Mouse (Mus musculus): Measurements from ENCODE around the gene Pecam1.

DNA sequence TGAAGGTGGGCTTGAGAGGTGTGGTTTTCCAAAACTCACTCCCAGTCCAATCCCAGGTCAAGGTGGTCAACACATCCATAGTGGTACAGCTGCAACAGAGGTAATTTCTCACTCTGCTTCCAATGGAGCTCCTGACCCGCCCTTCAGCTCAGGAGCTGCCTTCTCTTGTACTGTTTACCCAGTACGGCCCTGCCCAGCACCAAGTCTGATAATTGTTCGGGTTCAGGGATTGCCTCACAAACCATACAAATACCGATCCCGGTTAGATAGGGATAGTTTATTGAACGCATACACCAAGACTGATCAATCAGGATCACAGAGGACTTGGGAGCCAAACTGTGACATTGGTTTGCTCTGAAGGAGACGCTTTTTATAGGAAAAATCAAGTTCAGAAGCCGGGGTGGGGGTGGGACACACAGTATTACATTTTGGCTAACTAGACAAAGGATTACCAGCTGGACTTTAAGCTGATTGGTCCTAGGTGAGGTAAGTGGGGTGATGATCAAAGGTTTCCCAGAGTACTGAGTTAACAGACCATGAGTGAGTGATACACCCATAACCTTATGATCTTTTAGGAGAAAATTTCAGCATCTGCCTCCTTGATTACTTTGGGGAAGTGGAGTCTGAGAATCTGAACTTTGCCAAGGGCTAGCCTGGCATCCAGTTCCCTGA, 107.3 kb downstream of the Pecam1 start:
- TF ChIP-seq MEF2A (IDR thresholded peaks at IDR 0.05; ENCODE audit: borderline replicate concordance, low read depth, low read length) (no peak), POLR2A (IDR thresholded peaks at IDR 0.05; ENCODE audit: low read depth, low read length) (no peak), UBTF (IDR thresholded peaks at IDR 0.05; ENCODE audit: low read depth, low read length) (no peak), CHD2 (IDR thresholded peaks at IDR 0.05; ENCODE audit: low read length) (no peak), CTCF (conservative IDR thresholded peaks at IDR 0.05 in 1 of 2, IDR thresholded peaks at IDR 0.05 in 1 of 2; ENCODE audit: low read depth in 2 of 2, low read length in 2 of 2) (no peak), JUND (conservative IDR thresholded peaks at IDR 0.05; ENCODE audit: low read depth, low read length) (no peak), TBP (conservative IDR thresholded peaks at IDR 0.05; ENCODE audit: low read depth, low read length) (no peak), MAX (IDR thresholded peaks at IDR 0.05; ENCODE audit: low read length) (no peak), TCF12 (IDR thresholded peaks at IDR 0.05; ENCODE audit: low read depth, low read length) (no peak), MAZ (IDR thresholded peaks at IDR 0.05; ENCODE audit: low read depth, low read length) (no peak), GABPA (IDR thresholded peaks at IDR 0.05; ENCODE audit: insufficient replicate concordance, low read depth, low read length) (no peak)

Data from CH12.LX (cell line).